Mouse (Mus musculus) embryonic fibroblast, embryonic 13.5 days (primary cell): ENCODE results near the gene Adamts17.

ENCODE experiments used
- CTCF ChIP-seq: IDR thresholded peaks from 2 replicates; pipeline ENCODE4 v1.5.1; 2011; ENCODE audit warnings: mild to moderate bottlenecking, control low read depth, low read length, moderate library complexity, borderline replicate concordance; ENCODE audit not compliant: insufficient read depth
- POLR2A ChIP-seq: IDR thresholded peaks from 2 replicates; pipeline ENCODE4 v1.6.1; 2011; ENCODE audit warnings: low read depth, mild to moderate bottlenecking, control low read depth, low read length, moderate library complexity

GRCm38 (mm10) chr7:66801785-66802184 is 37.8 kb upstream of the Adamts17 start:
- TF ChIP-seq POLR2A (no peak), CTCF (no peak)
